Mouse (Mus musculus) ES-Bruce4 (cell line): ENCODE data around the gene Magt1.

Experiments
- CTCF ChIP-seq: IDR thresholded peaks from one replicate; pipeline ENCODE4 v1.8.1; 2011; ENCODE audit warnings: low read depth, low read length
- EP300 ChIP-seq: IDR thresholded peaks from 2 replicates; pipeline ENCODE4 v1.6.1; 2011; ENCODE audit warnings: low read depth, low read length; ENCODE audit not compliant: insufficient read depth
- POLR2A ChIP-seq: IDR thresholded peaks from one replicate; pipeline ENCODE4 v1.8.1; 2011; ENCODE audit warnings: low read length; ENCODE audit not compliant: insufficient read depth

GRCm38 (mm10) chrX:105929478-105930038 lies 82.1 kb downstream of the Magt1 start:
- TF ChIP-seq EP300 = no peak
- no peak for TF ChIP-seq CTCF
- no peak for TF ChIP-seq POLR2A
